Mouse (Mus musculus): ENCODE data around the gene Mrnip.

- no peak for TF ChIP-seq POLR2A (IDR thresholded peaks at IDR 0.05; ENCODE audit: low read depth, low read length)
- no peak for TF ChIP-seq CTCF (IDR thresholded peaks at IDR 0.05; ENCODE audit: extremely low read depth, insufficient read length, insufficient replicate concordance, low read depth, low read length)
Observed at GRCm38 (mm10) chr11:50203302-50203827, 29.1 kb downstream of the Mrnip start.
